Mouse (Mus musculus) forebrain, embryonic 14.5 days (tissue): ENCODE results near the gene Efemp2. TPM values are rescaled to one million over a fixed set of nuclear protein-coding genes. Genes with fewer than 3 reads are reported as not detected.
A peak's percentile ranks its signal among the peaks of the same experiment; 100 is the strongest.

Experiments
- ATAC-seq: fragments of 200-750 bp; cut with Nextera tagmentation; 2 replicates; pipeline ENCODE4 v1.8.0; 2017; ENCODE audit warnings: mild to moderate bottlenecking, moderate library complexity
- DNase-seq: peaks from one replicate; pipeline ENCODE4 v3.0.0-alpha.2; 2015; ENCODE audit warnings: low spot score
- H3K27ac ChIP-seq: fragments of 300-500 bp; sonication (generic); 2 replicates; pipeline ENCODE4 v1.5.1; 2014; ENCODE audit warnings: low read depth, mild to moderate bottlenecking, control low read depth, low read length, moderate library complexity
- H3K27me3 ChIP-seq: fragments of 300-500 bp; sonication (generic); replicated peaks from 2 replicates; pipeline ENCODE4 v1.6.1; 2014; ENCODE audit warnings: low read length, control low read depth, mixed read lengths; ENCODE audit not compliant: control insufficient read depth, insufficient read depth
- H3K36me3 ChIP-seq: fragments of 300-500 bp; sonication (generic); 2 replicates; pipeline ENCODE4 v1.6.1; 2014; ENCODE audit warnings: low read length, control low read depth; ENCODE audit not compliant: control insufficient read depth, insufficient read depth
- H3K4me1 ChIP-seq: fragments of 300-500 bp; sonication (generic); 2 replicates; pipeline ENCODE4 v1.6.1; 2014; ENCODE audit warnings: antibody characterized with exemption, low read length, control low read depth; ENCODE audit not compliant: control insufficient read depth, insufficient read depth
- H3K4me2 ChIP-seq: fragments of 300-500 bp; sonication (generic); 2 replicates; pipeline ENCODE4 v1.6.1; 2014; ENCODE audit warnings: mild to moderate bottlenecking, control low read depth, low read length
- H3K4me3 ChIP-seq: fragments of 300-500 bp; sonication (generic); 2 replicates; pipeline ENCODE4 v1.5.1; 2014; ENCODE audit warnings: low read depth, low read length, control low read depth
- H3K9ac ChIP-seq: fragments of 300-500 bp; sonication (generic); 2 replicates; pipeline ENCODE4 v1.6.1; 2014; ENCODE audit warnings: mild to moderate bottlenecking, low read length, control low read depth, moderate library complexity
- H3K9me3 ChIP-seq: fragments of 300-500 bp; sonication (generic); replicated peaks from 2 replicates; pipeline ENCODE4 v1.6.1; 2016; ENCODE audit warnings: low read length, control low read depth, mixed read lengths; ENCODE audit not compliant: control insufficient read depth
- WGBS: fragments of 180-500 bp; shearing (Covaris S2); extraction: QIAGEN DNeasy Blood & Tissue Kit; methylation state at CpG from one replicate; pipeline ENCODE4 v1.1.7; 2014; 5-methylcytosine and 5-hydroxymethylcytosine counted together
- polyA plus RNA-seq: library from polyadenylated mRNA; unstranded; fragments of >200 nt; fragmentation: Nextera tagmentation; extraction: Ambion mirVana; gene quantifications from 2 replicates; pipeline ENCODE4 v1.2.1, GENCODE M21; 2014

The Efemp2 gene
- polyA plus RNA-seq, 1 experiment from 2014 or later = 29.0 TPM

GRCm38 (mm10) chr19:5448354-5449150, 25.2 kb upstream of the Efemp2 start:
- DNase-seq = no peak
- H3K27ac ChIP-seq = no peak overlapping the region
- peaks cover 34% of the 10 kb centered on the region for H3K27me3 ChIP-seq
- H3K9ac ChIP-seq = peak overlapping the region; percentile 58; the same call in 1 of the 2 replicates
- H3K9me3 ChIP-seq = no peaks in the 10 kb centered on the region
- H3K4me1 ChIP-seq = peaks cover 2% of the 10 kb centered on the region; the same call in 1 of the 2 replicates
- ATAC-seq = no peak
- WGBS = 6% methylated on average over 36 of the region's 36 CpGs
- no peaks in the 10 kb centered on the region for H3K36me3 ChIP-seq
- H3K4me3 ChIP-seq = peak overlapping the region; percentile 48; the same call in 1 of the 2 replicates
- peak overlapping the region; percentile 94 for H3K4me2 ChIP-seq

GRCm38 (mm10) chr19:5449673-5450072, 24.1 kb upstream of the Efemp2 start:
- Histone ChIP-seq H3K9me3 (no peaks in the 10 kb centered on the region), H3K27ac (no peak overlapping the region), H3K4me2 (no peak overlapping the region), H3K36me3 (peaks cover 3% of the 10 kb centered on the region; the same call in 1 of the 2 replicates), H3K9ac (no peak overlapping the region), H3K4me3 (no peak overlapping the region), H3K4me1 (peaks cover 2% of the 10 kb centered on the region; the same call in 1 of the 2 replicates), H3K27me3 (peaks cover 34% of the 10 kb centered on the region)
- DNase-seq (no peak), ATAC-seq (no peak)
- 87% methylated on average over 3 of the region's 3 CpGs for WGBS

- H3K27me3 ChIP-seq = peaks cover 27% of the 10 kb centered on the region
- H3K36me3 ChIP-seq = peaks cover 3% of the 10 kb centered on the region; the same call in 1 of the 2 replicates
- DNase-seq (no peak), ATAC-seq (no peak)
- no peak overlapping the region for H3K9ac ChIP-seq
- no peak overlapping the region for H3K27ac ChIP-seq
- H3K9me3 ChIP-seq = no peaks in the 10 kb centered on the region
- H3K4me2 ChIP-seq = no peak overlapping the region
- H3K4me1 ChIP-seq = peaks cover 17% of the 10 kb centered on the region
- 73% methylated on average over 6 of the region's 6 CpGs for WGBS
- no peak overlapping the region for H3K4me3 ChIP-seq
These were observed 22.0 kb upstream of the Efemp2 start for GRCm38 (mm10) chr19:5451766-5452165.

GRCm38 (mm10) chr19:5455037-5455436, 18.7 kb upstream of the Efemp2 start:
- Histone ChIP-seq H3K27ac (no peak overlapping the region), H3K4me2 (peak overlapping the region; percentile 88), H3K36me3 (peaks cover 3% of the 10 kb centered on the region; the same call in 1 of the 2 replicates), H3K4me3 (no peak overlapping the region), H3K27me3 (no peaks in the 10 kb centered on the region), H3K4me1 (peaks cover 23% of the 10 kb centered on the region), H3K9ac (no peak overlapping the region), H3K9me3 (no peaks in the 10 kb centered on the region)
- 86% methylated on average over 12 of the region's 12 CpGs for WGBS
- ATAC-seq = no peak
- DNase-seq = no peak

GRCm38 (mm10) chr19:5455568-5455967, 18.2 kb upstream of the Efemp2 start:
- Histone ChIP-seq H3K9ac (peak overlapping the region; percentile 88), H3K36me3 (peaks cover 3% of the 10 kb centered on the region; the same call in 1 of the 2 replicates), H3K4me2 (peak overlapping the region; percentile 88), H3K4me1 (peaks cover 24% of the 10 kb centered on the region), H3K27me3 (no peaks in the 10 kb centered on the region), H3K27ac (no peak overlapping the region), H3K9me3 (no peaks in the 10 kb centered on the region), H3K4me3 (0 out of 2 replicates have a peak overlapping the region, but pooled peaks have one; percentile 74)
- WGBS = 67% methylated on average over 8 of the region's 8 CpGs
- no peak for ATAC-seq
- DNase-seq = no peak

GRCm38 (mm10) chr19:5456241-5456921, 17.4 kb upstream of the Efemp2 start:
- no peak for ATAC-seq

GRCm38 (mm10) chr19:5456922-5457745, 16.6 kb upstream of the Efemp2 start:
- Histone ChIP-seq H3K27me3 (no peaks in the 10 kb centered on the region), H3K4me1 (peaks cover 30% of the 10 kb centered on the region), H3K9me3 (no peaks in the 10 kb centered on the region), H3K4me3 (peak overlapping the region; percentile 74), H3K9ac (peak overlapping the region; percentile 88), H3K36me3 (peaks cover 7% of the 10 kb centered on the region; the same call in 1 of the 2 replicates), H3K27ac (peak overlapping the region; percentile 94), H3K4me2 (peak overlapping the region; percentile 88)
- DNase-seq (peak; percentile 97), ATAC-seq (peak; percentile 96)
- under 1% methylated on average over 64 of the region's 70 CpGs for WGBS

More at GRCm38 (mm10) chr19:5456241-5456921, 17.4 kb upstream of the Efemp2 start:
- Histone ChIP-seq H3K4me3 (peak overlapping the region; percentile 74), H3K9me3 (no peaks in the 10 kb centered on the region), H3K4me2 (peak overlapping the region; percentile 88), H3K9ac (peak overlapping the region; percentile 88), H3K4me1 (peaks cover 29% of the 10 kb centered on the region), H3K27me3 (no peaks in the 10 kb centered on the region), H3K36me3 (peaks cover 3% of the 10 kb centered on the region; the same call in 1 of the 2 replicates), H3K27ac (peak overlapping the region; percentile 94)
- 4% methylated on average over 26 of the region's 26 CpGs for WGBS
- DNase-seq = no peak

- H3K27me3 ChIP-seq = no peaks in the 10 kb centered on the region
- ATAC-seq (peak; percentile 14), DNase-seq (no peak)
- peak within 1 kb of the TSS; percentile 88 for H3K4me2 ChIP-seq
- H3K36me3 ChIP-seq = peaks cover 14% of the 10 kb centered on the region
- H3K9me3 ChIP-seq = no peaks in the 10 kb centered on the region
- 13% methylated on average over 14 of the region's 14 CpGs for WGBS
- peak within 1 kb of the TSS; percentile 88 for H3K9ac ChIP-seq
- peak within 1 kb of the TSS; percentile 74 for H3K4me3 ChIP-seq
- H3K4me1 ChIP-seq = peaks cover 30% of the 10 kb centered on the region
- peak within 1 kb of the TSS; percentile 94 for H3K27ac ChIP-seq
These were observed 15.9 kb upstream of the Efemp2 start, which contains the start of gene Ccdc85b for GRCm38 (mm10) chr19:5457746-5458442. TSS of gene Ccdc85b (minus strand) at chr19:5457894.
